Mouse (Mus musculus): Measurements from ENCODE around the gene Naa80. TPM values are rescaled to one million over a fixed set of nuclear protein-coding genes. Genes with fewer than 3 reads are reported as not detected.

The Naa80 gene
- total RNA-seq, 2 experiments from 2014 or later: 12.1 to 15.7 TPM

DNA sequence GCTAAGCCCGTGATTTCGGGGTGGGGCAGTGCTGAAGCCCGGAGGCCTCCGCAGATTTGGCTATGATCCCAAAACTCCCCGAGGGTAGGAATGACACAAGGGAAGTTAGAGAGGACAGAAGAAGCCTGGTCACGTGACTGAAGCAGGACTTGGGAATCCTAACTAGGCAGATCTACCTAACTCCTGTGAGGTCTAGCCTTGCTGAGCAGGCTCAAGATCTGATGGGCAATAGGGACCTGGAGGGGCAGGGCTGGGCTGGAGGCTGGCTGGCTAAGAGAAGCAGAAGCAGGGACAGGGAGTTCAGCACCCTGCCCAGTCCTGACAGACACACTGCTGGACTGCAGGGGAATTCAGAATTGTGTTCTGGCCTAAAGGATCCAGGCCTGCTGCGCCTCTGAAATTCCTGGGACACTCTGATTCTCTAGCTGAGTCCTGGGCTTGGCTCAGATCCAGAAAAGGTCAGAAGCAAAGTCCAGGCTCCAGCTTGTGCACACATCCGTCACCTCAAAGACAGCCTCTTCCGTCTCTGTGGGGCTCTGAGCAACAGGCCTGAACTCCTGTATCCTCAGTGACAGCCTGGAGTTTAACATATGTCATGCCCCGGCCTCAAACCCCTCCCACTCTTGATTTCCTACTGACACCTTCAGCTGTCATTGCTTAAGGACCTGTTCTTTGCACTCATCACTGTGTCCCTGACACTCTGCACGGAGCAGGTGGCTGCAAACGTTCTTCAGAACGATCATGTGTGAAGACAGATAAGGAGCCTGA, 40.3 kb downstream of the Naa80 start:
- DNase-seq: peak; percentile 21

DNA sequence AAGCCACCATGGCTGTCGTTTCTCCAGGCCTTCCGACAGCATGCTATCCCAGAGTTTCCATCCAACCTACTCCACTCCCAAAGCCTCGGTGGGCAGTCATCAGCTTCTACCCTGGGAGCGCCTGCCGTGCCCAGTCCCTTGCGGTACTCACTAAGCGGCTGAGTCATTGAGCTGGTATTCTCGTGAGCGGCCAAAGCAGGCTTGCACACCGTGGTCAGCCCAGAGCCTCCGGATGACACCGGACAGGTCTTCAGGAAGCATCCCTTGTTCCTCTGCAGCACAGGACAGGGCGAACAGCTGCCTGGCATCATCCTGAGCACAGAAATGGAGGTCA, 40.8 kb downstream of the Naa80 start:
- DNase-seq: no peak

DNA sequence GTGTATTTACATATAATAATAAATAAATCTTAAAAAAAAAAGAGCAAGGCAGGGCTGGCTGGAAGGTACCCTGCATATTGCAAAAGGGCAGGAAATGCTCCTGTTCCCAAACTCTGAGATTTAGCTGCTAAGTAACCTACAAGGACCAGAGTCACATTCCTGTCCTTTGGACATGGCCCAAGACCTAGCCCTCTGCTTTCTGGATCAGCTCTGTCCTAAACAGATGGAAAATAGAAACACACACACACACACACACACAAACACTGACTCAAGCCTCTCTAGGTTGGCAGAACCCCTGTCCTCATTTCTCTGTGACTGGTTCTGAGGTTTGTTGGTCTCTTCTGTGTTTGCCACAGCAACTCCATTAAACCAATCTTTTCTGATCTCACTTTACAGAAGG, 42.3 kb downstream of the Naa80 start:
- no peak for DNase-seq

DNA sequence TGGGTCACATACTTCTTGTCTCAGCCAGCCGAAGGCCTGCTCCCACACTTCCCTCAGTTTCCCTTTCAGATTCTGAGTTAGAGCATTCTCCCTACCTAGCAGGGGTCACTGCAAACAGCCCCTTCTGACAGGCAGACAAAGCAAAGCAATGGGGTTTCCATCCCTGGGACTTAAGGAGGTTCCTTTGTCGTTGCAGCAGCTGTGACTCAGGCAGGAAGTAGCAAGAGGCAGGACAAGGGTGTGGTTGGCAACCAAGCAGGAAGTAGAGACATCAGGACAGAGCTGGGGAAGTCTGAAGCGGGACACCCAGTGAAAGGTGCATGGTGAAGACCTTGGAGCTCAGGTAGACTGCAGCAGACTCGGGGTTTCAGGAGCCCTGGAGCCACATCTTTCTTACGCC, 45.9 kb downstream of the Naa80 start:
- DNase-seq: peak; percentile 7

DNA sequence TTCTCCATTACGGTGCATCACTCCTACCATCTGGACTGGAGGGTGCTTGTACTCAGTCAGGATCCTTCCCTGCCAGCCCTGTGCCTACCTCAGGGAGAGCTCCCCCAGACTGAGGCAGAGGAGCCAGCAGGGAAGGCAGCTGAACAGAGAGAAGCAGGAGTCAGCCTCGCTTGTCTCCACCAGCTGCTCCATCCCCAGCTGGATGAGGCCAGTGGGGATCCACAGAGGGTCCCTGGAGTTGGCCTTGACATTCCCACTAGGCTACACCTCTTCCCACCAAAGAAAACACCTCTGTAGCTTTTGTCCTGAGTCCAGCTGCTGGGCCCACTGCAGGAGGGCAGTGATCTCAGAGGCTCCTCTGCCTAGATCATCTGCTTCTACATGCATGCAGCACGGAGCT, 46.3 kb downstream of the Naa80 start:
- no peak for DNase-seq

DNA sequence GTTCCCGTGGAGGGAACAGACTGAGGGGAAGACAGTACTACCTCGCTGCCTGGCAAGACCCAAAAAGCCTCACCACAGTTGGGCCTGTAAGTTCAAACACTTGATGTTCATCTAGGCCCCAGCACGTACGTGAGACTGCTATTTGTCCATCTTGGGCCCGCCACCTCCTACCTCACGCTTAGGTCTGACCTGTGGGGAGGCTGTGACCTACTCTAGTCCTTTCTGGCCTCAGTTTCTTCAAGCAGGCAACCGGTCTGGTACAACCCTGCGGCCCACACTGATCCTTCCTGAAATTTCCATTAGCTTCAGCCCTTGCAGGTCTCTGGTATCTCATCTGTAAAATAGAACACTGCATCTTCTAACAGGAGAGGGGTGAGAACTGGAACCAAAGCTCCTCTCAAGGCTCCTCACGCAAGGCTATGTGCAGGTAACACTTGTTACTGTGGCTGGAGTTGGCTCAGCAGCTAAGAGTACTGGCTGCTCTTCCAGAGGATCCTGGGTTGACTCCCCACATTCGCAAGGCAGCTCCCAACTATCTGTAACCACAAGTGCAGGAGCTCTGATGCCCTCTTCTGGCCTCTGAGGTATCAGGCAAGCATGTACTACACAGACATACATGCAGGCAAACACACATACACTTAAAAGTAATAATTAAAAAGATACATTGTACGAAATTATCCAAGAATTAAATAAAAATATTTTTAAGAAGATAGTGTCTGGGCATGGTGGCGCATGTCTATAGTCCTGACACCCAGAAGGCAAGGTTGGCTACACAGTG, 46.9 kb downstream of the Naa80 start:
- peak; percentile 16 for DNase-seq

DNA sequence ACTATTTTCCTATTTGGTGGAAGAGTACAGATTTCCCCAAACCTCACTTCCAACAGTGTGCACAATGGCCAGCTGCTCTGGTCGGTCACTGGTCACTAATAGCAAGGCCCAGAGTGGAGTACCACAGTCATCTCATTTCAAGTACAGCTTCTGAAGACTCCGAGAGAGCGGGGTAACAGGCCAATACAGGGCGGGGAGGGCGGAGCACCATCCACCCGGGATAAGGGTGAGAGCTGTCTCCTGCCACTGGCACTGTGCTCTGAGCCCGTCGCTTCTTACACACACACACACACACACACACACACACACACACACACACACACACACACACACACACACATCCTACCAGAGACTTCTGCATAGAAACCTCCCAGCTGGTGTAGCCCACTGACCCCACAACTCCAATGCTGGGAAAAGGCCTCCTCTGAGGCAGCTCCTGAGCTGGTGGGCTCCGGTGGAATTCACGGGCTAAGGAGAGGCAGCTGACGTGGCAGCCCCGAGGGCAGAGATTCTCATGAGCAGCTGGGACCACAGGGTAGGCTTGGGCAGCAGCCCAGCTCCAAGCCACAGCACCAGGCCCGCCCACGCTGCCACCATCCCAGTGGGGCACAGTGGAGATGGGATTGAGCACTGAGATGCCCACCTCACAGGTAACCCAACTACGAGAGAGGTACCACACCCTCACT, 47.6 kb downstream of the Naa80 start:
- DNase-seq: peak; percentile 14

DNA sequence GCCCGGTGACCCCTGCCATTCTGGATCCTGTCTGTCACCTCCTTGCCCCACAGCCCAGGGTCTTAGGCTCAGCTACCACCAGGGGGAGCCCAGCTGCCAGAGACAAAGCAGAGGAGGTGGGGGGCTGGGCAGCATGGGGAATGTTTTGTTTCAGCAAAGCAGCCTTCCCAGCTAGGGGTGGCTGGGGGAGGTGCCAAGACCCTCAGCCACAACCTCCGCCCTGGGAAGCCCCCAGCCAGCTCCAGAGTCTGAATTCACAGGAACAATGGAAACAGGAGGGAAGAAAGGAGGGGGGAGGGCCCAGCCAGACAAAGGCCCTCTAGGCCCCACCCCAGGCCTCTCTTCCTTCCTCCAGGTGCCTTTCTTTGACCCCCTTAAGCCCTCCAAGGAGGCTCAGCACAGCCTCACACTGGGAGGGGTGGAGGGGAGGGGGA, 48.2 kb downstream of the Naa80 start:
- DNase-seq: peak; percentile 88

DNA sequence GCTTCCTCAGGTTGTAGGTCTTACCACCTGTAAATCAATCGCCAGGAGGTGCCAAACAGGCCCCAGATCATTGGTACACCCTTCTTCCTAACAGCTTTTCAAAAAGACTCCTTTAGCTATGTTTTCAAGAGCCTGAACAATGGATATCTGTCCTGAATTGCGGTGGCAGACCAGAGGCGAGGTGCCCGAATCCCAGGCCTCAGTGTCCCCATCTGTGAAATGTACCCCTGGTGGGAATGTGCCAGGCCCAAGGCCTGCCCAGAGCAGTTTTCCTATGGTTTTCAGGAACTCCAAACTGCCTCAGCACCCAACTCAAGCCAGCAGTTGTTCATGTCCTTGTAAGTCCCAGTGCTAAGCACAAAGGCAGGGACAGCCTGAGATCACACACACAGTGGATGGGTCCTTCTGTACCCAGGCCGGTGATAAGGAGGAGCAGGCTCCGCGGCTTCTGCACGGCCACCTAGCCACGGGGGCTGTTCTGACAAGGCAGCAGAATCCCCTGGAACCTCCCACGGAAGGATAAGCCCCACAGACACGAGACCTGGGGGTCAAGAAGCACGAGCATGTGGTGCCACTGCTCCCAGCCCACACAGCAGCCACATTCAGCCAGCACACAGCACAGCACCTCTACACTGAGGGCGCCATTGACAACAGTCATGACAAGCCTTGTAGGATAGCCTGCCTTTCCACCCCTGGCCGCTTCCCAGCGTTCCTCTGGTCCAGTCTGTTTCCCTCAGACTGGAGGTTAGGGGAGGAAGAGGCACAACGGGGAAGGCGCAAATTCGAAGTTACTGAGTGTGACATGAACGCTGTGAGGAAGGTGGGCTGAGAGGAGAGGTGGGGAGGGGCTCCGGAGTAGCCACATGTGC, 48.9 kb downstream of the Naa80 start:
- DNase-seq: peak; percentile 33

DNA sequence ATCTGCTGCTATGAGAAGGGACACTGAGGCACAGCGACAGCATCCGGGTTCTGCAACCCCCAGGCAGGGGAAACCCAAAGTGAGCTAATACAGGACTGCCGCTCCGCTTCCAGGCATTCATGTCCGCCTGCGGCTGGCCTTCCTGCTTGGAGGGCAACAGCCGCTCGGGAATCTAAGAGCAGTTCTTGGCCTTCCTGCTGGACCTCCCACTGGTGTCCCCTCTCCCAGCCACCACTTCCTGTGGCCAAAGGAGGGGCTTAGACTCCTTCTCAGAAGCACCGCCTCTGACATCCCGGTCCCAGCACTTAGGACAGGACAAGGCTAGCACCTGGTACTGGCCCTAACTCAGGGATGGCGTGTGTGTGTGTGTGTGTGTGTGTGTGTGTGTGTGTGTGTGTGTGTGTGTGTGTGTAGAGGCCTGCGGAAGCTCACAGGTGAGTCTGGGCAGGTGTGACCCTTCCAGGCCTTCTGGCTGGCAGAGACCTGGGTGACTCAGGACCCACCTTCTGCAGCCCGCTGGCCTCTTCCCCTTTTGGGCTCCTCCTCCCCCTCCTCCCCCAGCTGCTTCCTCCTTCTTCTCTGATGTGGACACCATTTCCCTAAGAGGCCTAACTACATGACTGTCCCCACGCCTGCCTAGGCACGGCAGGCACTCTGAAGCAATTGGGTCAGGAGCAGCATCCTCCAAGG, 50.2 kb downstream of the Naa80 start:
- peak; percentile 31 for DNase-seq

DNA sequence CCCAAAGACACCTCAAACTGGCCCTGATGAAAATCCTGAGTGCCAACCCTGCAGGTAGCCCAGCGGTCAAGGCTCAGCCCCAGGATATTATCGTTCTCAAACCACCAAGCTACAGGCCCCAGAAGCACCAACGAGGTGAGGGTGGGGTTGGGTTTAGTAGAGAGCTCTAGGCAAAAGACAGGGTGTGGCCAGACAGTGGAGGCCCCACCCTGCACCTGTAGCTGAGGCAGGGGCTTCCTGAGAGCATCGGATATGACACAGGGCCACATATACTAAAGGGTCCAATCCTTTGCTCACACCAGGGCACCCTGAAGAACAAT, 50.7 kb downstream of the Naa80 start:
- DNase-seq: no peak

DNA sequence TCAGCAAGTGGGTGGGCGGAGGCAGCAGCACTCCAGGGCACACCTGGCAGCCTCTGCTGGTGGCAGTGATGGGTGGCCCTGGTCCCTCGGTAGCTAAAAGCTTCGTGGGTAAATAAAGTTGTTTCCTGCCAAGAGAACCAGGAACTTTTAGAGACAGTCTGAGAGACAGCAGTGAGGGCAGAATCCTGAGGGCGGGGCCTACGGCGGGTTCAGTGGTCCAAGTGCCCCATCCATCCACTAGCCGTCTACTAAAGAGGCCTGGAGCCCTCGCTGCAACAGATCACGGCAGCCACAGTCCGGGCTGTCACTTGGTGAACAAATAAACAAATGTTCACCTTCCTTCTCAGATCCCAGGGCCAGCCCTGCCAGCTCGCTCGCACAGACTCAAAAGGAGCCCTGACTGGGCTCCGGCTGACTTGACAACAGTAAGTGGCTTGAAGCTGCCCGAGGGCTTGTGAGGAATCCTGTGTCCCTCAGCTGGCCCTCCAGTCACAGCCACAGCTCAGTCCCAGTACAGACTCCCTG, 51.3 kb downstream of the Naa80 start:
- DNase-seq: peak; percentile 22

DNA sequence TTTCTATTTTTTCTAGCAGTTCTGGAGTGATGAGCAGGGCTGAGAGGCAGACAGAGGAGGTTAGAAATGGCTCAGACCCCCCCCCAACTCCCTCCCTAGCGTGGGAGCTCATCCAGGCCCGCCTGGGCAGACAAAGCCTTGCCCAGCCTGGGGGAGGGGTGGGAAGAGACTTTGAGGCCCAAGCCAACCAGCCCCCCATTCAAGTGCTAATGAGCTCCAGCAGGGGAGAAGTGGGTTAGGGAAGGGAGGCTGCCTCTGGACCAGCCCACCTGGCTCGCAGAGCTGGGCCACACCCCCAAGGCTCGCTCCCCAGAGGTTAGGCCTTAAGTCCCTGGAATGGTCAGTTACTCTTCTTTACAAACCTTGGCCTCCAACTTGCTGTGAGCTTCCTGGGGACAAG, 51.9 kb downstream of the Naa80 start:
- DNase-seq: peak; percentile 27

DNA sequence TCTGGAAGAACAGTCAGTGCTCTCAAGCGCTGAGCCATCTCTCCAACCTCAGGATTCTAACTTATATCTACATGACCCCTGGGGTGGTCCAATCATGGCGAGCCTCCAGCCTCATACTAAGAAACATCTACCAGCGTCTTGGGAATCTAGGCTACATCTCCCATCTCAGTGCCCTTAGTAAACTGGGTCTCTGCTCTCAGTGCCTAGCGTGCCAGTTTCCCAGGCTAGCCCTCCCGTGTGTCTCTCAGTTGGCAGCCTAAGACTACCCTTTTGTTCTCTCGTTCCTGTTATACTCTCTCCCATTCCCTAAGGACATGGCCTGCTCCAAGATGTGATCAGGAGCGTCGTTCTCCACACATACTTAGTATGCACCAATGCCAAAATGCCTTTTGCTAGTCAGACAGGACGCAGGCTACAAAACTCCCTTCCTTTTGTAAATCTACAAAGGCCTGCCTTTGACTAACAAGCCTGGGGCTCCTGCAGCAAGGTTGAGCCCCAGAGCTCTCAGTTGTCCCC, 52.7 kb downstream of the Naa80 start:
- no peak for DNase-seq

DNA sequence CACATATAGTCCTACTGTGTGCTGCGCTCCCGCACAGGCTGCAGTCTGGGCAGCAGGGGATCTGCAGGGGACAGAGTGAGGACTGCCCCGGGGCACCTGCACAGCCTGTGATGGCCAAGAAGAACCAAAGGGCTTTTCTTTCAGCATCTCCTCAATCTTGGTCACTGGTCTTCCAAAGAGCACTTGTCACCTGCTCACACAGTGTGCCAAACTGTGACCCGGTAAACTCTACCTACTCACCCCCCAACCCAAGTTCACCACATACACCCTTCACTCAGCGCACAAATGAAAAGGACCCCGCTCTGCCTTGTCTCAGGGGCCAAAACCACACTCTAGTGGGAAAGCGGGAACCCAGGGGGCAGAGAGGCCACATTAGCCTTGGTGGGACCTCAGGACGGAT, 53.2 kb downstream of the Naa80 start:
- DNase-seq: no peak

DNA sequence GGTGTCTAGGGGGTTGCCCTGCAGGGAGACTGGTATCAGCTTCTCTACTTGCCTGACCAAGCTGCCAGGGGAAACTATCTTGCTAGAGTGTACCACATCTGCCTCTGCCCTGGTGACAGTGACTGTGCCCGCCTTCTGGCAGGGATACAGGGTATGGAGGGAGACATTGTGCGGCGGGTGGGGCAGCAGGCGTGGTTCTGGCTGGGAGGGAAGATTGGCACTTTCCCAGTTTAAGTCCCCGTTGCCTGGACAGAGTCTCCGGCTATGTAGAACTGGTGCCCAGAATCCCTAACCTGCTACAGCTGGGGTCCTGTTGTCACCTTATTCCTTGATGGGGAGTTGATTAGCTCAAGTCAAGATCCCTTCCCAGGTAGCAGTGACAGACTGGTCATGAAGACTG, 53.8 kb downstream of the Naa80 start:
- peak; percentile 54 for DNase-seq

DNA sequence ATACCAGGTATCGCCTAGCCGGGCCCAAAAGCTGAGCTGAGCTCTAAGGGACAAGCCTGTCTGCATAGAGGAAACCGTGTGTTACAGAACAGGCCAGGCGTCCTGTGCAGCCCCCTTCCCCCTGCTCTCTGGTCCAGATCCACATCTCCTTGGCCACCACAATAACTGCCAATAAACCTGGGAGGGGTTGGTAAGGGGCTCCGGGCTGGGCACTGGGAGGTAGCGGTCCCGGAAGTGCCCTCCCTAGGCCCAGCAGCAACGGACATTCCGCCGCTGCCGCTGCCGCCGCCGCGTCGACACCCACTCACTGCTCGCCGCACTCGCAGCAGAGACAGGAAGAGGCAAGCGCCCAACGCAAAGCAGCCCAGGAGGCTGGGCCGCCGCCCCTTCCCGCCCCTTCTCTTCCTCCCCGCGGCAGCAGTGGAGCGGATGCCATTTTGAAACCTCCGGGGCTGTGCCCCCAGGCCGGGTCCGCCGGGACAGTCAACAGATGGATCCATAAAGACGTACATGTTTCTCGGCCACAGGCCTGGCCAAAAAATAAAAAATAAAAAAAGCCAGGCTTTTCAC, 54.5 kb downstream of the Naa80 start:
- peak; percentile 77 for DNase-seq
